Mouse (Mus musculus) heart, adult 2 months (tissue): Measurements from ENCODE around the gene Fbxo46. TPM values are rescaled to one million over a fixed set of nuclear protein-coding genes. Genes with fewer than 3 reads are reported as not detected.
A peak's percentile ranks its signal among the peaks of the same experiment; 100 is the strongest.

Source experiments
- DNase-seq, 2 experiments: peaks; one replicate each; pipeline ENCODE4 v3.0.0; 2021
- H3K27ac ChIP-seq: fragments of 200-600 bp; 2 replicates; pipeline ENCODE4 v1.8.1; 2022
- H3K27me3 ChIP-seq: fragments of 200-500 bp; 2 replicates; pipeline ENCODE4 v1.6.1; 2012; ENCODE audit warnings: mild to moderate bottlenecking, low read length, inconsistent platforms, mixed read lengths; ENCODE audit not compliant: control insufficient read depth, insufficient read depth
- H3K36me3 ChIP-seq: fragments of 200-500 bp; 2 replicates; pipeline ENCODE4 v1.6.1; 2012; ENCODE audit warnings: low read length, inconsistent platforms; ENCODE audit not compliant: control insufficient read depth, insufficient read depth
- H3K4me1 ChIP-seq: fragments of 200-500 bp; 2 replicates; pipeline ENCODE4 v1.6.1; 2011; ENCODE audit warnings: low read length; ENCODE audit not compliant: control insufficient read depth, insufficient read depth
- H3K4me3 ChIP-seq: fragments of 200-600 bp; 2 replicates; pipeline ENCODE4 v1.8.1; 2022
- H3K79me2 ChIP-seq: fragments of 200-500 bp; replicated peaks from 2 replicates; pipeline ENCODE4 v1.6.1; 2012; ENCODE audit warnings: mild to moderate bottlenecking, inconsistent platforms, low read length, moderate library complexity, mixed read lengths; ENCODE audit not compliant: control insufficient read depth, insufficient read depth
- H3K9ac ChIP-seq: fragments of 200-500 bp; 2 replicates; pipeline ENCODE4 v1.6.1; 2012; ENCODE audit warnings: low read depth, mild to moderate bottlenecking, control low read depth, inconsistent platforms, low read length, mixed read lengths
- CTCF ChIP-seq: fragments of 200-600 bp; IDR thresholded peaks from 2 replicates; pipeline ENCODE4 v1.8.1; 2022; ENCODE audit warnings: antibody characterized with exemption, mild to moderate bottlenecking, moderate library complexity
- EP300 ChIP-seq: fragments of 200-500 bp; IDR thresholded peaks from 2 replicates; pipeline ENCODE4 v1.6.1; 2011; ENCODE audit warnings: low read depth, low read length, control low read depth; ENCODE audit not compliant: insufficient read depth
- POLR2A ChIP-seq: fragments of 200-500 bp; IDR thresholded peaks from 2 replicates; pipeline ENCODE4 v1.6.1; 2011; ENCODE audit warnings: mild to moderate bottlenecking, low read depth, low read length, control low read depth; ENCODE audit not compliant: insufficient read depth
- WGBS: fragments of 180-500 bp; shearing (Covaris S2); methylation state at CpG from one replicate; pipeline ENCODE4 v1.1.7; 2018; 5-methylcytosine and 5-hydroxymethylcytosine counted together
- intact Hi-C: fragments of 180-260 bp; cut with DNase I; formaldehyde crosslinking; loops from one replicate; pipeline ENCODE4 v1.15.1; 2025
- polyA plus RNA-seq: library from polyadenylated mRNA; depleted of rRNA; stranded (reverse); fragments of >200 nt; gene quantifications from 2 replicates; pipeline ENCODE4 v1.2.3, GENCODE M21; 2012
- total RNA-seq, 2 experiments: library from RNA; stranded (reverse); gene quantifications; 2 replicates each; pipeline ENCODE4 v1.2.3; 2021

Fbxo46 gene
- total and polyA plus RNA-seq, 3 experiments, result 4.5 to 5.4 (median 5.2) TPM

GRCm38 (mm10) chr7:19177216-19177615, 57.6 kb downstream of the Fbxo46 start:
- TF ChIP-seq CTCF (no peak), POLR2A (no peak), EP300 (no peak)
- WGBS, result 76% methylated on average over 7 of the region's 7 CpGs
- Histone ChIP-seq H3K79me2 (no peaks in the 10 kb centered on the region), H3K36me3 (no peaks in the 10 kb centered on the region), H3K27ac (no peak overlapping the region), H3K9ac (no peak overlapping the region), H3K4me3 (no peak overlapping the region), H3K4me1 (peaks cover 5% of the 10 kb centered on the region), H3K27me3 (peaks cover 6% of the 10 kb centered on the region; the same call in 1 of the 2 replicates)
- DNase-seq, result no peak
- intact Hi-C loops, result no loop called here

- Histone ChIP-seq H3K79me2 (no peaks in the 10 kb centered on the region), H3K4me1 (peaks cover 5% of the 10 kb centered on the region), H3K36me3 (no peaks in the 10 kb centered on the region), H3K27ac (no peak overlapping the region), H3K4me3 (no peak overlapping the region), H3K27me3 (peaks cover 6% of the 10 kb centered on the region; the same call in 1 of the 2 replicates), H3K9ac (no peak overlapping the region)
- DNase-seq, result no peak
- TF ChIP-seq CTCF, result no peak
- no peak for TF ChIP-seq POLR2A
- TF ChIP-seq EP300, result no peak
- 16% methylated on average over 18 of the region's 18 CpGs for WGBS
- intact Hi-C loops, result loop anchor here (1.0 to 2.0 kb wide), 5 partner anchors 19 to 165 kb away; partner anchors contain the start of gene Rtn2
Measured at GRCm38 (mm10) chr7:19178035-19178434, 58.4 kb downstream of the Fbxo46 start.

GRCm38 (mm10) chr7:19178443-19179092, 58.9 kb downstream of the Fbxo46 start:
- no peak overlapping the region for H3K9ac ChIP-seq
- 6% methylated on average over 27 of the region's 27 CpGs for WGBS
- H3K4me3 ChIP-seq, result no peak overlapping the region; the same call in 1 of the 2 replicates
- peak; percentile 76 to 86 for DNase-seq
- no peaks in the 10 kb centered on the region for H3K36me3 ChIP-seq
- H3K27me3 ChIP-seq, result peaks cover 6% of the 10 kb centered on the region; the same call in 1 of the 2 replicates
- peaks cover 5% of the 10 kb centered on the region for H3K4me1 ChIP-seq
- no peaks in the 10 kb centered on the region for H3K79me2 ChIP-seq
- peak; percentile 94 for TF ChIP-seq CTCF
- TF ChIP-seq POLR2A, result no peak
- TF ChIP-seq EP300, result peak; percentile 81; the same call in 1 of the 2 replicates
- intact Hi-C loops, result loop anchor here (1.0 to 2.0 kb wide), 5 partner anchors 18 to 164 kb away; partner anchors contain the start of gene Rtn2
- H3K27ac ChIP-seq, result no peak overlapping the region

DNA sequence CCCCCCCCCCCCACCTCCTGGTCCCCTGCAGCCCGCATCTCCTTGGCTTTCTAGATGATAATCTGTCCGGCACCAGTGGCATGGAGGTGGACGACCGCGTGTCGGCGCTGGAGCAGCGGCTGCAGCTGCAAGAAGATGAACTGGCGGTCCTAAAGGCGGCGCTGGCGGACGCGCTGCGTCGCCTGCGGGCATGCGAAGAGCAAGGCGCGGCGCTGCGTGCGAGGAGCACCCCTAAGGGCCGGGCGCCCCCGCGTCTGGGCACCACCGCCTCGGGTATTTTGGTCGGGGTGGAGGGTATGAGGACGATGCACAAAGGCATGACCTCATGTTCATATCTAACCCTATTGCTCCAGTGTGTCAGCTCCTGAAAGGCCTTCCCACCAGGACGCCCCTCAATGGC, 59.5 kb downstream of the Fbxo46 start:
- H3K79me2 ChIP-seq, result no peaks in the 10 kb centered on the region
- no peak for TF ChIP-seq EP300
- peak; percentile 70 for TF ChIP-seq CTCF
- no peak overlapping the region for H3K27ac ChIP-seq
- H3K36me3 ChIP-seq, result no peaks in the 10 kb centered on the region
- H3K9ac ChIP-seq, result no peak overlapping the region
- WGBS, result under 1% methylated on average over 32 of the region's 32 CpGs
- DNase-seq, result peak; percentile 74 to 79
- H3K4me3 ChIP-seq, result peak overlapping the region; percentile 24; the same call in 1 of the 2 replicates
- H3K4me1 ChIP-seq, result peaks cover 5% of the 10 kb centered on the region
- intact Hi-C loops, result loop anchor here (2.0 kb wide), 4 partner anchors 18 to 164 kb away; partner anchors contain the start of gene Rtn2
- H3K27me3 ChIP-seq, result peaks cover 6% of the 10 kb centered on the region; the same call in 1 of the 2 replicates

DNA sequence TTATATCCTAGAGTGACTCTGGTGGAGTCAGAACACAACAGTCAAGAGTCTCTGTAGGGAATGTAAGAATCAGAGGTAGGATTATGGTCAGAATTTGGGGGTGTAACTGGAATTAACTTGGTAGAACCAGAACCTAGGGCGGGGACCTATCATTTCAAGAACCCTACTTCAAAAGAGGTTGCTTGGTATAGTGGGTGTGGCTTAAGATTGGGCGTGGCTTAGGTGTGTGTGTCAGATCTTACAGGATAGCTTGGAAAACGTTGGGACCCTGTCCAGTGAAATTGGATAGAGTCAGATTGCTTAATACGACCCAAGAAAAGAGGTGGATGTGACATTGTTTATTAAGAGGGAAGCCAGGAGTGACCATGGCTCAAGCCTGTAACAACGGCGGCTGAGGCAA, 60.3 kb downstream of the Fbxo46 start:
- 44% methylated on average over 6 of the region's 6 CpGs for WGBS

More for the DNA sequence above, 60.3 kb downstream of the Fbxo46 start:
- intact Hi-C loops, result loop anchor here (2.0 kb wide), 4 partner anchors 17 to 163 kb away; partner anchors contain the start of gene Rtn2
- no peak overlapping the region for H3K9ac ChIP-seq
- H3K4me1 ChIP-seq, result peaks cover 10% of the 10 kb centered on the region
- H3K27ac ChIP-seq, result no peak overlapping the region
- no peak overlapping the region for H3K4me3 ChIP-seq
- DNase-seq, result no peak
- peaks cover 6% of the 10 kb centered on the region; the same call in 1 of the 2 replicates for H3K27me3 ChIP-seq
- H3K79me2 ChIP-seq, result no peaks in the 10 kb centered on the region
- no peaks in the 10 kb centered on the region; the same call in 1 of the 2 replicates for H3K36me3 ChIP-seq
- TF ChIP-seq CTCF, result no peak
- TF ChIP-seq POLR2A, result no peak
- TF ChIP-seq EP300, result no peak
